Mouse (Mus musculus): Measurements from ENCODE around the gene Platr17. TPM values are rescaled to one million over a fixed set of nuclear protein-coding genes. Genes with fewer than 3 reads are reported as not detected.
A peak's percentile ranks its signal among the peaks of the same experiment; 100 is the strongest.
"Not testable (repeated sequence)": the region's sequence is repeated elsewhere in the genome, so short reads cannot be mapped to it uniquely, and the experiment has no call there.

The Platr17 gene
- polyA plus RNA-seq, 1 experiment: 0.47 TPM

DNA sequence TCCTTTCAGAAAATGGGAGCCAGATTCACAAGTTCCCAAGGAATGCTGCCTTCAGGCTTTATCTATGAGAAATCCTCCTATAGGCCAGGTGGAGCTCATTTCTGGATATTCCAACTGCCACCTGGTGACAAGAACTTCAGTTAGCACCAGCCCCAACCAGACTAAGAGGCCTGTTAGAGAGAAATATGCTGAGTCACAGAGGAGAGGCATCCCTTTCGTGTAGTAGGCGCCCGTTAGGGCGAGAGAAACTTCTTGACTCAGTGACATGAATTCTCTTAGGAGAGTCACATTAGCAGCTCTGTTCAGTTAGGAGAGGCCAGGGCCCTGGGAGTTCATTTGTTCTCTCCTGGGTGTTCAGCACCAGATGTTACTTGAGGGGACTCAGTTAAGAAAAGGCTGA, 5.3 kb upstream of the Platr17 start:
- TF ChIP-seq POLR2A (IDR thresholded peaks at IDR 0.05; ENCODE audit: low read depth, low read length) (no peak), CTCF (IDR thresholded peaks at IDR 0.05; ENCODE audit: extremely low read depth, insufficient read depth, insufficient read length, insufficient replicate concordance) (no peak)
- H3K36me3 ChIP-seq (ENCODE audit: control insufficient read depth, insufficient read depth, low read length): no peaks in the 10 kb centered on the region
- peaks cover 6% of the 10 kb centered on the region; the same call in 1 of the 2 replicates for H3K4me1 ChIP-seq (ENCODE audit: control insufficient read depth, insufficient read depth, insufficient read length)
- no peak overlapping the region for H3K27ac ChIP-seq (ENCODE audit: insufficient read depth, low read length)
- H3K27me3 ChIP-seq (ENCODE audit: control insufficient read depth, insufficient read depth, low read length): no peaks in the 10 kb centered on the region
- no peak for DNase-seq (ENCODE audit: low read depth in 1 of 2, low spot score in 2 of 2)
- no peak overlapping the region for H3K4me3 ChIP-seq (ENCODE audit: extremely low read depth, insufficient read depth, insufficient read length)
- WGBS: 59% methylated on average over 4 of the region's 4 CpGs

DNA sequence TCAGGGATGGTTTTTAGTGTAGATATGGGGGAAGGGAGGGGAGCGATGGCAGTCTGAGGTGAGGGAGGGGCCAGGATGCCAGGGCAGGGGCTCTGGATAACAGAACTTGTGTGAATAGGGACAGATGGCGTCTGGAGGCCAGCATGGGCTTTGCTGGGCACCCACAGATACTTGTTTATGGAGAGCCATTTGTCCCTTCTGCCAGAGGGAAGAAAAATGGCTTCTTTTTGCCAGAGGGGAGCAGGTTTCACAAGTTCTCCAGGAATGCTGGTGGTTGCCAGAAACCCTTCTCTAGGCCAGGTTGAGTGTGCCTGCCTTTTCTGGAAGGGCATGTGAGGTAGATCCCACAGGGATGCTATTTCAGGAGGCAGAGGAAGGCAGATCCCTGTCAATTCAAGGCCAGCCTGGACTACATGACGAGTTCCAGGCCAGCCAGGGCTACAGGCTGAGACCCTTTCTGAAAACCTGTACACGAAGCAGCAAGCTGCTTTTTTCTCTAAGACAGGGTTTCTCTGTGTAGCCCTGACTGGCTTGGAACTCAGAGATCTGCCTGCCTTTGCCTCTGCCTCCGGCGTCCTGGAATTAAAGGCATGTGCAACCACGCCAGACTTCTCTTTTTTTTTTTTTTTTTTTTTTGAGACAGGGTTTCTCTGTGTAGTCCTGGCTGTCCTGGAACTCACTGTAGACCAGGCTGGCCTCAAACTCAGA, 4.5 kb upstream of the Platr17 start:
- DNase-seq (ENCODE audit: low read depth in 1 of 2, low spot score in 2 of 2): no peak
- Histone ChIP-seq H3K4me3 (ENCODE audit: extremely low read depth, insufficient read depth, insufficient read length) (no peak overlapping the region), H3K27me3 (ENCODE audit: control insufficient read depth, insufficient read depth, low read length) (no peaks in the 10 kb centered on the region), H3K36me3 (ENCODE audit: control insufficient read depth, insufficient read depth, low read length) (no peaks in the 10 kb centered on the region), H3K4me1 (ENCODE audit: control insufficient read depth, insufficient read depth, insufficient read length) (peaks cover 6% of the 10 kb centered on the region; the same call in 1 of the 2 replicates), H3K27ac (ENCODE audit: insufficient read depth, low read length) (no peak overlapping the region)
- no peak for TF ChIP-seq CTCF (IDR thresholded peaks at IDR 0.05; ENCODE audit: extremely low read depth, insufficient read depth, insufficient read length, insufficient replicate concordance)
- no peak for TF ChIP-seq POLR2A (IDR thresholded peaks at IDR 0.05; ENCODE audit: low read depth, low read length)
- 84% methylated on average over 7 of the region's 7 CpGs for WGBS

DNA sequence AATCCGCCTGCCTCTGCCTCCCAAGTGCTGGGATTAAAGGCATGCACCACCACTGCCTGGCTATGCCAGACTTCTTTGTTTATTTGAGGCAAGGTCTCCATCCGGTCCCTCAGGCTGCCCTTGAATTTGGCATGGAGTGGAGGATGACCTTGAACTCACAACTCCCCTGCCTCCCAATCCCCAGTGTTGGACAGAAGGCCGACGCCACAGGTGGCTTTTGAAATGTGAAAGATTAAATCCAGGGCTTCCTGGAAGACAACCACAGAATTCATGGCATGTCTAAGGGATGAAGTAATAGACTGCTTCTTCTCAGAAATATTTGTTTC, 4.0 kb upstream of the Platr17 start:
- H3K27me3 ChIP-seq (ENCODE audit: control insufficient read depth, insufficient read depth, low read length): no peaks in the 10 kb centered on the region
- 85% methylated on average over 4 of the region's 4 CpGs for WGBS
- TF ChIP-seq CTCF (IDR thresholded peaks at IDR 0.05; ENCODE audit: extremely low read depth, insufficient read depth, insufficient read length, insufficient replicate concordance) (no peak), POLR2A (IDR thresholded peaks at IDR 0.05; ENCODE audit: low read depth, low read length) (no peak)
- H3K4me1 ChIP-seq (ENCODE audit: control insufficient read depth, insufficient read depth, insufficient read length): peaks cover 6% of the 10 kb centered on the region; the same call in 1 of the 2 replicates
- no peak overlapping the region for H3K4me3 ChIP-seq (ENCODE audit: extremely low read depth, insufficient read depth, insufficient read length)
- no peak overlapping the region for H3K27ac ChIP-seq (ENCODE audit: insufficient read depth, low read length)
- H3K36me3 ChIP-seq (ENCODE audit: control insufficient read depth, insufficient read depth, low read length): no peaks in the 10 kb centered on the region
- no peak for DNase-seq (ENCODE audit: low read depth in 1 of 2, low spot score in 2 of 2)

DNA sequence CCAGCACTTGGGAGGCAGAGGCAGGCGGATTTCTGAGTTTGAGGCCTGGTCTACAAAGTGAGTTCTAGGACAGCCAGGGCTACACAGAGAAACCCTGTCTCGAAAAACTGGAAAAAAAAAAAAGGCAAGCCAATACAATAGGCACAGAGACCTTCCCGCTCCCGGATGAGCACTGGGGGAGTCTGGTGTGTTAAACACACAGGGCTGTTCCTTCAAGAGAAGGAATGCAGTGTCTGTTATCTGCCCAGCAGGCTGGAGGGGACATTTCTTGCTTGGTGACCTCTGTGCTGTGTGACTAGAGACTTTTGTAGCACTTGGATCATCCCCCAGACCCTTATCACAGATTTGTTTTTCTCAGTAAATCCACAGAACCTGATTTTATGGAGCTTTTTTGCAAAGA, 3.3 kb upstream of the Platr17 start:
- Histone ChIP-seq H3K27me3 (ENCODE audit: control insufficient read depth, insufficient read depth, low read length) (no peaks in the 10 kb centered on the region), H3K27ac (ENCODE audit: insufficient read depth, low read length) (peak overlapping the region; percentile 85), H3K4me3 (ENCODE audit: extremely low read depth, insufficient read depth, insufficient read length) (no peak overlapping the region), H3K4me1 (ENCODE audit: control insufficient read depth, insufficient read depth, insufficient read length) (peaks cover 6% of the 10 kb centered on the region; the same call in 1 of the 2 replicates), H3K36me3 (ENCODE audit: control insufficient read depth, insufficient read depth, low read length) (no peaks in the 10 kb centered on the region)
- DNase-seq (ENCODE audit: low read depth in 1 of 2, low spot score in 2 of 2): no peak
- 93% methylated on average over 4 of the region's 4 CpGs for WGBS
- TF ChIP-seq CTCF (IDR thresholded peaks at IDR 0.05; ENCODE audit: extremely low read depth, insufficient read depth, insufficient read length, insufficient replicate concordance) (no peak), POLR2A (IDR thresholded peaks at IDR 0.05; ENCODE audit: low read depth, low read length) (no peak)

DNA sequence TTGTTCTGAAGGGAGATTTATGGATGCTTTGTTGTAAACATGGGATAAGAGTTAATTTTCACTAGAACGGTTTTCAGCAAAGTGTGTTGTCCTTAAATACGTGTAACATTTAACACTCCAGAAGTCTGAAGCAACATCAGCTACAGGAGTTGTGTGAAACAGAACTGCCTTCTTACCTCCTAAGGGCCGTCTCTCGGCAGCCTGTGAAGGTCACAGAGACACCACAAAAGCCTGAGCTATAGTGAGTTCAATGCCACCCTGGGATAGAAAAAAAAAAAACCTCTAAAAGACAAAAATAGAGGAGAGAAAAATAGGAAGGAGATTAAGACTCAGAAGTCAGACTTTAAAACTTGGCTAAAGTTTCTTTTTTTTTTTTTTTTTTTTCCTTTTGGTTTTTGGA, 2.9 kb upstream of the Platr17 start:
- no peak overlapping the region for H3K4me3 ChIP-seq (ENCODE audit: extremely low read depth, insufficient read depth, insufficient read length)
- no peaks in the 10 kb centered on the region for H3K36me3 ChIP-seq (ENCODE audit: control insufficient read depth, insufficient read depth, low read length)
- DNase-seq (ENCODE audit: low read depth in 1 of 2, low spot score in 2 of 2): no peak
- H3K27me3 ChIP-seq (ENCODE audit: control insufficient read depth, insufficient read depth, low read length): no peaks in the 10 kb centered on the region
- H3K27ac ChIP-seq (ENCODE audit: insufficient read depth, low read length): peak overlapping the region; percentile 85
- 51% methylated on average over 4 of the region's 4 CpGs for WGBS
- peaks cover 6% of the 10 kb centered on the region; the same call in 1 of the 2 replicates for H3K4me1 ChIP-seq (ENCODE audit: control insufficient read depth, insufficient read depth, insufficient read length)
- no peak for TF ChIP-seq CTCF (IDR thresholded peaks at IDR 0.05; ENCODE audit: extremely low read depth, insufficient read depth, insufficient read length, insufficient replicate concordance)
- no peak for TF ChIP-seq POLR2A (IDR thresholded peaks at IDR 0.05; ENCODE audit: low read depth, low read length)

DNA sequence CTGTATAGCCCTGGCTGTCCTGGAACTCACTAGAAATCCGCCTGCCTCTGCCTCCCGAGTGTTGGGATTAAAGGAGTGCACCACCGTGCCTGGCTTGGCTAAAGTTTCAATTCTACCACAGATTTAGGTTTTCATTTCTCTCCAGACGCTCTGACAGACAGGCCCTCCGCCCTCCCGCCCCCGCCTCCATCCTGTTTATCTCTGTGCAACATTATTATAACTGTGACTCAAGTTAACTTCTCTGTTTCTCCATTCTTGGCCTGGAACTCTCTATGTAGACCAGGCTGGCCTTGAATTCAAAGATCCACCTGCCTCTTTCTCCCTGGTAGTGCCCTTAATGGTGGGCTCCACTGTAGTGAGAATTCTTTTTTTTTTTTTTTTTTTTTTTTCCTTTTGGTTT, 2.4 kb upstream of the Platr17 start:
- 13% methylated on average over 7 of the region's 7 CpGs for WGBS

DNA sequence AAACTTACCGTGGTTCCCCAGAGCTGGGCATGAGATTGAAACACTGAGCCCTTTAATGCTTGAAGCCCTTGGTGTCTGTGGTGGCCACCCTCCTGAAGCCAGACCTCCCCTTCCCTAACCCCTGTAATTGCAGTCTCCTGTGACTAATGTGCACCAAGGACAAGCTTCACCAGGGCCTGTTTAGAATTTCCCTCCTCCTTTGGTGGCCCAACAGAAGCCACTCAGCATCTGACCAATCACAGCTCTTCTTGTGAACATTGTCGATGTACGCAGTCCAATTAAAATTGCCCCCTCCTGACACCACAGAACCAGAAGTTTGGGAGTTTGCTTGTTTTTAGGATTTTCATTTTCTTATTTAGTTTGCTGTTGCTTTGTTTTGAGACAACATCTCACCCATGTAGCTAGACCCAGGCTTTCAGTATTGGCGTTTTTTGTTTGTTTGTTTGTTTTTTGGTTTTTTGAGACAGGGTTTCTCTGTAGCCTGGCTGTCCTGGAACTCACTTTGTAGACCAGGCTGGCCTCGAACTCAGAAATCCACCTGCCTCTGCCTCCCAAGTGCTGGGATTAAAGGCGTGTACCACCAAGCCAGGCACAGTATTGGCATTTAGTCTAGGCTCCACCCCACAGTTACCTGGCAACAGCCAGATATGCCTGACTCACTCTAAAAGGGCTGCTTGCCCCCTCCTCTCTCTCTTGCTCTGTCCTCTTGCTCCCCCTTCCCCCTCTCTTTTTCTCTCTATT, 854 bp upstream of the Platr17 start:
- not testable (repeated sequence) for H3K27me3 ChIP-seq (ENCODE audit: control insufficient read depth, insufficient read depth, low read length); H3K4me1 ChIP-seq (ENCODE audit: control insufficient read depth, insufficient read depth, insufficient read length); DNase-seq (ENCODE audit: low read depth in 1 of 2, low spot score in 2 of 2); H3K4me3 ChIP-seq (ENCODE audit: extremely low read depth, insufficient read depth, insufficient read length); H3K36me3 ChIP-seq (ENCODE audit: control insufficient read depth, insufficient read depth, low read length)
- WGBS: 83% methylated on average over 6 of the region's 6 CpGs
- peak overlapping the region; percentile 53 for H3K27ac ChIP-seq (ENCODE audit: insufficient read depth, low read length)

More for the DNA sequence above, 2.4 kb upstream of the Platr17 start:
- peak in 1 of 2 experiments; percentile 20 for DNase-seq (ENCODE audit: low read depth in 1 of 2, low spot score in 2 of 2)
- TF ChIP-seq POLR2A (IDR thresholded peaks at IDR 0.05; ENCODE audit: low read depth, low read length) (no peak), CTCF (IDR thresholded peaks at IDR 0.05; ENCODE audit: extremely low read depth, insufficient read depth, insufficient read length, insufficient replicate concordance) (no peak)
- Histone ChIP-seq H3K4me1 (ENCODE audit: control insufficient read depth, insufficient read depth, insufficient read length) (peaks cover 6% of the 10 kb centered on the region; the same call in 1 of the 2 replicates), H3K27me3 (ENCODE audit: control insufficient read depth, insufficient read depth, low read length) (no peaks in the 10 kb centered on the region), H3K4me3 (ENCODE audit: extremely low read depth, insufficient read depth, insufficient read length) (no peak overlapping the region), H3K27ac (ENCODE audit: insufficient read depth, low read length) (peak overlapping the region; percentile 85), H3K36me3 (ENCODE audit: control insufficient read depth, insufficient read depth, low read length) (no peaks in the 10 kb centered on the region)
